Mouse (Mus musculus): ENCODE measurements around the gene Mpv17l2. TPM values are rescaled to one million over a fixed set of nuclear protein-coding genes. Genes with fewer than 3 reads are reported as not detected.

Gene Mpv17l2
- polyA plus RNA-seq, 1 experiment from 2014 or later = 37.1 TPM

GRCm38 (mm10) chr8:70748246-70749096, 12.3 kb downstream of the Mpv17l2 start:
- Histone ChIP-seq H3K36me3 (ENCODE audit: control insufficient read depth, insufficient read depth, low read length) (no peaks in the 10 kb centered on the region), H3K9ac (ENCODE audit: low read length) (no peak overlapping the region), H3K4me1 (replicated peaks; ENCODE audit: control insufficient read depth, insufficient read depth, low read length) (peaks cover 18% of the 10 kb centered on the region), H3K4me2 (ENCODE audit: low read depth, low read length) (no peak overlapping the region), H3K27me3 (ENCODE audit: control insufficient read depth, insufficient read depth, low read depth, low read length) (peaks cover 48% of the 10 kb centered on the region), H3K27ac (ENCODE audit: low read length) (no peak overlapping the region), H3K4me3 (ENCODE audit: low read length) (no peak overlapping the region), H3K9me3 (ENCODE audit: control insufficient read depth, low read length) (no peaks in the 10 kb centered on the region)
- ATAC-seq (ENCODE audit: low read depth) = no peak
- WGBS = 82% methylated on average over 23 of the region's 23 CpGs

GRCm38 (mm10) chr8:70747211-70747890, 13.4 kb downstream of the Mpv17l2 start:
- no peak overlapping the region for H3K9ac ChIP-seq (ENCODE audit: low read length)
- peaks cover 59% of the 10 kb centered on the region for H3K27me3 ChIP-seq (ENCODE audit: control insufficient read depth, insufficient read depth, low read depth, low read length)
- no peak for ATAC-seq (ENCODE audit: low read depth)
- H3K4me3 ChIP-seq (ENCODE audit: low read length) = no peak overlapping the region
- H3K9me3 ChIP-seq (ENCODE audit: control insufficient read depth, low read length) = no peaks in the 10 kb centered on the region
- no peak overlapping the region for H3K27ac ChIP-seq (ENCODE audit: low read length)
- H3K4me2 ChIP-seq (ENCODE audit: low read depth, low read length) = no peak overlapping the region
- no peaks in the 10 kb centered on the region for H3K36me3 ChIP-seq (ENCODE audit: control insufficient read depth, insufficient read depth, low read length)
- H3K4me1 ChIP-seq (replicated peaks; ENCODE audit: control insufficient read depth, insufficient read depth, low read length) = peaks cover 11% of the 10 kb centered on the region
- WGBS = 81% methylated on average over 18 of the region's 18 CpGs

GRCm38 (mm10) chr8:70746676-70747075, 14.1 kb downstream of the Mpv17l2 start:
- Histone ChIP-seq H3K4me1 (replicated peaks; ENCODE audit: control insufficient read depth, insufficient read depth, low read length) (peaks cover 11% of the 10 kb centered on the region), H3K9ac (ENCODE audit: low read length) (no peak overlapping the region)

GRCm38 (mm10) chr8:70745691-70746220, 15.0 kb downstream of the Mpv17l2 start:
- Histone ChIP-seq H3K4me3 (ENCODE audit: low read length) (no peak overlapping the region), H3K9ac (ENCODE audit: low read length) (no peak overlapping the region), H3K4me1 (replicated peaks; ENCODE audit: control insufficient read depth, insufficient read depth, low read length) (peaks cover 11% of the 10 kb centered on the region), H3K27ac (ENCODE audit: low read length) (no peak overlapping the region), H3K9me3 (ENCODE audit: control insufficient read depth, low read length) (no peaks in the 10 kb centered on the region), H3K27me3 (ENCODE audit: control insufficient read depth, insufficient read depth, low read depth, low read length) (peaks cover 69% of the 10 kb centered on the region), H3K4me2 (ENCODE audit: low read depth, low read length) (no peak overlapping the region), H3K36me3 (ENCODE audit: control insufficient read depth, insufficient read depth, low read length) (no peaks in the 10 kb centered on the region)
- 43% methylated on average over 19 of the region's 19 CpGs for WGBS
- no peak for ATAC-seq (ENCODE audit: low read depth)

More at GRCm38 (mm10) chr8:70746676-70747075, 14.1 kb downstream of the Mpv17l2 start:
- ATAC-seq (ENCODE audit: low read depth) = no peak
- H3K27me3 ChIP-seq (ENCODE audit: control insufficient read depth, insufficient read depth, low read depth, low read length) = peaks cover 66% of the 10 kb centered on the region
- H3K27ac ChIP-seq (ENCODE audit: low read length) = no peak overlapping the region
- no peaks in the 10 kb centered on the region for H3K36me3 ChIP-seq (ENCODE audit: control insufficient read depth, insufficient read depth, low read length)
- no peak overlapping the region for H3K4me2 ChIP-seq (ENCODE audit: low read depth, low read length)
- no peak overlapping the region for H3K4me3 ChIP-seq (ENCODE audit: low read length)
- WGBS = 35% methylated on average over 9 of the region's 9 CpGs
- H3K9me3 ChIP-seq (ENCODE audit: control insufficient read depth, low read length) = no peaks in the 10 kb centered on the region

- H3K9me3 ChIP-seq (ENCODE audit: control insufficient read depth, low read length) = no peaks in the 10 kb centered on the region
- no peak overlapping the region for H3K9ac ChIP-seq (ENCODE audit: low read length)
- H3K27ac ChIP-seq (ENCODE audit: low read length) = no peak overlapping the region
- peak overlapping the region; percentile 58; the same call in 1 of the 2 replicates for H3K4me2 ChIP-seq (ENCODE audit: low read depth, low read length)
- ATAC-seq (ENCODE audit: low read depth) = no peak
- no peak overlapping the region for H3K4me3 ChIP-seq (ENCODE audit: low read length)
- 46% methylated on average over 11 of the region's 11 CpGs for WGBS
- peaks cover 11% of the 10 kb centered on the region for H3K4me1 ChIP-seq (replicated peaks; ENCODE audit: control insufficient read depth, insufficient read depth, low read length)
- peaks cover 69% of the 10 kb centered on the region for H3K27me3 ChIP-seq (ENCODE audit: control insufficient read depth, insufficient read depth, low read depth, low read length)
- H3K36me3 ChIP-seq (ENCODE audit: control insufficient read depth, insufficient read depth, low read length) = no peaks in the 10 kb centered on the region
Observed at GRCm38 (mm10) chr8:70744806-70745205, 15.9 kb downstream of the Mpv17l2 start.

- Histone ChIP-seq H3K27me3 (ENCODE audit: control insufficient read depth, insufficient read depth, low read depth, low read length) (peaks cover 69% of the 10 kb centered on the region), H3K4me3 (ENCODE audit: low read length) (peak overlapping the region; percentile 43), H3K9me3 (ENCODE audit: control insufficient read depth, low read length) (no peaks in the 10 kb centered on the region), H3K4me1 (replicated peaks; ENCODE audit: control insufficient read depth, insufficient read depth, low read length) (peaks cover 11% of the 10 kb centered on the region), H3K4me2 (ENCODE audit: low read depth, low read length) (peak overlapping the region; percentile 58), H3K36me3 (ENCODE audit: control insufficient read depth, insufficient read depth, low read length) (no peaks in the 10 kb centered on the region), H3K9ac (ENCODE audit: low read length) (peak overlapping the region; percentile 55), H3K27ac (ENCODE audit: low read length) (no peak overlapping the region)
- ATAC-seq (ENCODE audit: low read depth) = peak; percentile 32; the same call in 1 of the 2 replicates
- 6% methylated on average over 48 of the region's 48 CpGs for WGBS
Observed at GRCm38 (mm10) chr8:70743656-70744590, 16.8 kb downstream of the Mpv17l2 start.

GRCm38 (mm10) chr8:70742981-70743655, 17.6 kb downstream of the Mpv17l2 start:
- Histone ChIP-seq H3K4me3 (ENCODE audit: low read length) (no peak overlapping the region), H3K27ac (ENCODE audit: low read length) (no peak overlapping the region), H3K4me2 (ENCODE audit: low read depth, low read length) (no peak overlapping the region), H3K9me3 (ENCODE audit: control insufficient read depth, low read length) (no peaks in the 10 kb centered on the region), H3K27me3 (ENCODE audit: control insufficient read depth, insufficient read depth, low read depth, low read length) (peaks cover 64% of the 10 kb centered on the region), H3K36me3 (ENCODE audit: control insufficient read depth, insufficient read depth, low read length) (no peaks in the 10 kb centered on the region), H3K4me1 (replicated peaks; ENCODE audit: control insufficient read depth, insufficient read depth, low read length) (peaks cover 11% of the 10 kb centered on the region), H3K9ac (ENCODE audit: low read length) (no peak overlapping the region)
- 4% methylated on average over 38 of the region's 38 CpGs for WGBS
- 0 out of 2 replicates have a peak, but pooled peaks have one; percentile 11 for ATAC-seq (ENCODE audit: low read depth)

- 62% methylated on average over 11 of the region's 11 CpGs for WGBS
- ATAC-seq (ENCODE audit: low read depth) = no peak
Observed at GRCm38 (mm10) chr8:70742176-70742575, 18.6 kb downstream of the Mpv17l2 start.

More at GRCm38 (mm10) chr8:70742176-70742575, 18.6 kb downstream of the Mpv17l2 start:
- peaks cover 56% of the 10 kb centered on the region for H3K27me3 ChIP-seq (ENCODE audit: control insufficient read depth, insufficient read depth, low read depth, low read length)
- H3K4me2 ChIP-seq (ENCODE audit: low read depth, low read length) = no peak overlapping the region
- H3K4me3 ChIP-seq (ENCODE audit: low read length) = no peak overlapping the region
- no peak overlapping the region for H3K9ac ChIP-seq (ENCODE audit: low read length)
- no peaks in the 10 kb centered on the region for H3K9me3 ChIP-seq (ENCODE audit: control insufficient read depth, low read length)
- H3K36me3 ChIP-seq (ENCODE audit: control insufficient read depth, insufficient read depth, low read length) = no peaks in the 10 kb centered on the region
- peaks cover 11% of the 10 kb centered on the region for H3K4me1 ChIP-seq (replicated peaks; ENCODE audit: control insufficient read depth, insufficient read depth, low read length)
- H3K27ac ChIP-seq (ENCODE audit: low read length) = no peak overlapping the region
